Mouse (Mus musculus): Measurements from ENCODE around the gene Itgb5.

GRCm38 (mm10) chr16:33939133-33939531 is 109.7 kb downstream of the Itgb5 start:
- TF ChIP-seq CTCF (IDR thresholded peaks at IDR 0.05; ENCODE audit: low read depth) (no peak), EP300 (IDR thresholded peaks at IDR 0.05; ENCODE audit: low read depth) (no peak)

Measured in liver, embryonic 14.5 days (tissue).